Mouse (Mus musculus) lung, adult 2 months (tissue): ENCODE data around the gene Aqr. TPM values are rescaled to one million over a fixed set of nuclear protein-coding genes. Genes with fewer than 3 reads are reported as not detected.

Experiments used
- DNase-seq: peaks from one replicate; pipeline ENCODE4 v3.0.0; 2022
- H3K4me1 ChIP-seq: fragments of 200-500 bp; 2 replicates; pipeline ENCODE4 v1.6.1; 2011; ENCODE audit warnings: low read length; ENCODE audit not compliant: control insufficient read depth, insufficient read depth
- H3K4me3 ChIP-seq: fragments of 200-500 bp; replicated peaks from 2 replicates; pipeline ENCODE3; 2011; ENCODE audit warnings: low read depth, mild to moderate bottlenecking, control low read depth, low read length; ENCODE audit errors: extremely low read depth
- CTCF ChIP-seq: fragments of 200-500 bp; IDR thresholded peaks from 2 replicates; pipeline ENCODE4 v1.5.1; 2011; ENCODE audit warnings: mild to moderate bottlenecking, low read length, control low read depth; ENCODE audit not compliant: insufficient read depth
- POLR2A ChIP-seq: fragments of 200-500 bp; IDR thresholded peaks from 2 replicates; pipeline ENCODE4 v1.6.1; 2011; ENCODE audit warnings: low read depth, mild to moderate bottlenecking, control low read depth, low read length, borderline replicate concordance; ENCODE audit errors: extremely low read depth
- WGBS: fragments of 180-500 bp; shearing (Covaris S2); methylation state at CpG from one replicate; pipeline ENCODE4 v1.1.7; 2018; 5-methylcytosine and 5-hydroxymethylcytosine counted together
- polyA plus RNA-seq: library from polyadenylated mRNA; depleted of rRNA; stranded (reverse); fragments of >200 nt; gene quantifications from 2 replicates; pipeline ENCODE4 v1.2.3, GENCODE M21; 2012; rRNA removed

Aqr gene
- polyA plus RNA-seq, 1 experiment: 18.4 TPM

DNA sequence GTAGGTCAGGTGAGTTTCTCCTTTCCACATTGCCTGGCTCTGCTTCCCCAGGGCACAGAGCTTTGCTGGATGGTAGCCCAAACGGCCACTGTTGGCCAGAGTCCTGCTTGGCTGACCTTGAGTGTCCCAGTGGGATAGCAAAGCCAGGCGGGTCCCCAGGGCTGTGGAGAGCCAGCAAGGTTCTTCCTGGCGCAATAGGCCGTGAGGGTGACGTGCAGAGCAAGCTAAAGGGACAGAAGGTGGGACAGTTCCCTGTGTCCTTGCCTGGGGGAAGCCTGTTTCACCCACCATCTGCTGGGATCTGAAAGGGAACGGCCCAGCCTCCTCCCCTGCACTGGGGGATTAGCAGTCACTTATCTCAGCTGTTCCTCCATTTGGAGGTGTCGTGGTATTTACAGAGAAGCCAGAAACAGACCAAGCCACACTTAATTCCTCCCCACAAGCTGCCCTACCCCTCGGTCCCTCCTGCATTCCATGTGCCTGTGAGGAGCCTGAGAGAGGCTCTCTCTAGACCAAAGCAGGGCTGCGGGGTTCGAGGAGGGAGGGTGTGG lies 129.4 kb downstream of the Aqr start:
- no peaks in the 10 kb centered on the region for H3K4me1 ChIP-seq
- WGBS: 14% methylated on average over 10 of the region's 10 CpGs
- no peak for DNase-seq
- no peak overlapping the region for H3K4me3 ChIP-seq
- TF ChIP-seq CTCF: no peak
- no peak for TF ChIP-seq POLR2A

DNA sequence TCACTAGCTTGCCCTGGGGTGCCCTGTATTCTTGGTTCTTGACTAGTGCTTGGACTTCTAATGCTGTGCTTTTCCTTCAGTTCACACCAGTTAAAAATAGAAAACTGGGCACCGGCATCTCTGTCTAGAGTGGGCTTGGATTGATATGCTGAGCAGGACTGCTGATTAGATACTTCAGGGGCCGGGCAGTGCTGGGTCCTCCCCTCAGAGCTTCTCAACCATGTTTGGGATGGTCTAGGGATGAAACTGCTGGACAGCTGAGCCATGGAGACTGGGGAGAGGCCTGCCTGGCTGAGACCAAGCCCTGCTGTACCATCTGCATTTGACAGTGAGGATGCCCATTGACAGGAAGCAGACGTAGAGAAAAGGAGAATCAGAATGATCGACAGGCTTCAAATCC lies 132.7 kb downstream of the Aqr start:
- WGBS: 72% methylated on average over 4 of the region's 4 CpGs
- no peak for DNase-seq
- no peaks in the 10 kb centered on the region for H3K4me1 ChIP-seq
- H3K4me3 ChIP-seq: no peak overlapping the region
- TF ChIP-seq POLR2A (no peak), CTCF (no peak)

GRCm38 (mm10) chr2:114052696-114053598 lies 133.9 kb downstream of the Aqr start, which contains the start of gene Actc1:
Gene Actc1, minus strand, starts transcription at chr2:114053548.
- 22% methylated on average over 14 of the region's 14 CpGs for WGBS
- no peak for DNase-seq
- TF ChIP-seq POLR2A: no peak
- no peaks in the 10 kb centered on the region for H3K4me1 ChIP-seq
- no peak within 1 kb of the TSS for H3K4me3 ChIP-seq

DNA sequence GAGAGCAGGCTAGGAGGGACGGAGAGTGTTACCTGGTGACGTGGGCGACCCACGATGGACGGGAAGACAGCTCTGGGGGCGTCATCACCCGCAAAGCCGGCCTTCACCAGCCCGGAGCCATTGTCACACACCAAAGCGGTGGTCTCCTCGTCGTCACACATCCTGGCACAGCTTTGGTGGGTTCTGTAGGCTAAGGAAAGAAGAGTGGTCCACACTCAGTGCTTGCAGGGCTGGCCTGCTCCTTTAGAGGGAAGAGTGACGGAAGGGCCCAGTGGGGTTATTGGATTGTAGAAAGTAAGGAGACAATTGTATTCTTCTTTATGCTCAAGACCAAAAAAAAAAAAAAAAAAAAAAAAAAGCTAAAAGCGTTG lies 135.0 kb downstream of the Aqr start:
- Histone ChIP-seq H3K4me3 (no peak overlapping the region), H3K4me1 (no peaks in the 10 kb centered on the region)
- 83% methylated on average over 14 of the region's 14 CpGs for WGBS
- no peak for DNase-seq
- TF ChIP-seq CTCF (no peak), POLR2A (no peak)

Other genes starting within 250 kb of the Aqr start
- 0.04 TPM in 1 of 2 replicates, not detected in the other for gene Gjd2, start 173.4 kb downstream of the Aqr start, polyA plus RNA-seq
- 400 and 721 TPM in 2 replicates for gene Actc1, start 133.5 kb downstream of the Aqr start, polyA plus RNA-seq
- gene Zfp770, start 14.4 kb upstream of the Aqr start, polyA plus RNA-seq: 0.80 and 1.5 TPM in 2 replicates